Comparison of ENCODE assay signal across 29 mouse cellular contexts in the genomic region with DNA sequence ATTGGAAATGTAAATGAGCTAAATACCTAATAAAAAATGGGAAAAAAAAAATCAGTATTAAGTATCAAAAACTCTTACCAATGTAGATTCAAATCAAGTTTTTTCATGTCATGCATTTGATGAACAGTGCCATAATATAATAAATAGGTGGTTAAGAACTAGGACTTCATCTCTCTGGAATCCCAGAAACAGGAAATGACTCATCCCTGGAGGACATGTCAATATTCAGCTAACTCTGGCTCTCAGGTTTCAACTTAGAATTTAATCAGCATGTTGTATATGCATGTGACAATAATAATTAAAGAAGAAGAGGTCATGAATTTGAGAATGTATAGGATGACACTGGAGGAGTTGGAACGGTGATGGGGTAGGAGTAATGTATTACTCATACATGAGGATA.
"Had no signal": no experiment of that assay in that cellular context is flagged by ENCODE, and none has a peak within 500 bp of the region (broad histone marks: within the 10 kb centered on the region; RNA-seq: fewer than 3 reads in every experiment).

No protein-coding gene starts in this region.

- H3K36me3 ChIP-seq: heart, embryonic 10.5 days; heart, embryonic 12.5 days; hindbrain, embryonic 10.5 days; hindbrain, embryonic 12.5 days; intestine, embryonic 15.5 days; limb, embryonic 10.5 days; limb, embryonic 12.5 days; liver, embryonic 13.5 days; liver, embryonic 15.5 days had no signal

- H3K9ac ChIP-seq: heart, embryonic 12.5 days; hindbrain, embryonic 12.5 days; hindbrain, embryonic 14.5 days; intestine, embryonic 15.5 days; limb, embryonic 12.5 days; liver, embryonic 13.5 days; liver, embryonic 15.5 days had no signal

- H3K4me1 ChIP-seq: heart, embryonic 10.5 days; heart, embryonic 12.5 days; hindbrain, embryonic 10.5 days; hindbrain, embryonic 12.5 days; intestine, embryonic 15.5 days; limb, embryonic 10.5 days; limb, embryonic 12.5 days; liver, embryonic 13.5 days; liver, embryonic 15.5 days had no signal

- H3K27me3 ChIP-seq: heart, embryonic 12.5 days; hindbrain, embryonic 12.5 days; intestine, embryonic 15.5 days; limb, embryonic 12.5 days; liver, embryonic 13.5 days; liver, embryonic 15.5 days had no signal

- H3K9me3 ChIP-seq: heart, embryonic 10.5 days; heart, embryonic 12.5 days; hindbrain, embryonic 10.5 days; hindbrain, embryonic 12.5 days; intestine, embryonic 15.5 days; limb, embryonic 10.5 days; limb, embryonic 12.5 days; liver, embryonic 13.5 days; liver, embryonic 15.5 days had no signal

- H3K27ac ChIP-seq: gastrocnemius, adult 2 months; heart, embryonic 10.5 days; hindbrain, embryonic 10.5 days; hindbrain, embryonic 12.5 days; hindbrain, embryonic 14.5 days; intestine, embryonic 15.5 days; kidney, postnatal 0 days; left cerebral cortex, adult 2 months; limb, embryonic 10.5 days; limb, embryonic 12.5 days; liver, embryonic 13.5 days; liver, embryonic 15.5 days had no signal

- ATAC-seq: hindbrain, embryonic 16.5 days; inflammation-experienced regulatory T-cells, adult 6 months; intestine, embryonic 15.5 days; intestine, postnatal 0 days had no signal

- H3K4me3 ChIP-seq: gastrocnemius, adult 2 months; heart, embryonic 10.5 days; heart, embryonic 12.5 days; hindbrain, embryonic 10.5 days; hindbrain, embryonic 12.5 days; intestine, embryonic 15.5 days; left cerebral cortex, adult 2 months; limb, embryonic 10.5 days; limb, embryonic 12.5 days; liver, embryonic 13.5 days; liver, embryonic 15.5 days had no signal

- DNase-seq: gastrocnemius, adult 2 months; gastrocnemius, postnatal 10 days; gastrocnemius, postnatal 25 days; heart, adult 18-20 months; heart, postnatal 10 days; heart, postnatal 4 days; kidney, adult 18-20 months; kidney, adult 8-10 months; kidney, postnatal 14 days; kidney, postnatal 36 days; layer of hippocampus, adult 9-11 months; layer of hippocampus, postnatal 36 days; liver; liver, embryonic 13.5 days had no signal

- H3K4me2 ChIP-seq: heart, embryonic 12.5 days; hindbrain, embryonic 12.5 days; hindbrain, embryonic 14.5 days; intestine, embryonic 15.5 days; limb, embryonic 12.5 days; liver, embryonic 11.5 days; liver, embryonic 13.5 days; liver, embryonic 15.5 days had no signal
